ENCODE assay signal across 20 mouse cellular contexts in the genomic region with DNA sequence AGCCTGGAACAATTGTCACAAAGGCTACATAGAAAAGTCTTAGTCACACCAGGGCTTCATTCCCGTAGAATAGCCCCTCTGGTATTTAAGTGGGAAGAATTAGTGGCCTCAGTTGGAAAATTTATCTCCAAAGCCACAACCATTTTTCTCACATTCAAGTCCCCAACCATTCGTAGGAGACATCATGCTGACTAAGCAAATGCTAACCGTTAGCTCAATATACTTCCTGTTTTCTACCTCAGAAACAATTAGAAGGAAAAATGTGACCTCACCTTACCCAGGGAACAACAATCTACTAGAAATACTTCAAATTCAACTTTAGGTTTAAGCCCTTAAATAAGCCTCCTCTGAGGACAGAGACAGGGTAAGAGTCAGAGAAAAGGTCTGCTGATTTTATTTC.
"Had no signal": no experiment of that assay in that cellular context is flagged by ENCODE, and none has a peak within 500 bp of the region (broad histone marks: within the 10 kb centered on the region; RNA-seq: fewer than 3 reads in every experiment).

No protein-coding gene starts in this region.

- ATAC-seq: midbrain, embryonic 16.5 days had no signal

- DNase-seq: lung, embryonic 14.5 days; lung, postnatal 10 days; lung, postnatal 4 days; midbrain, embryonic 14.5 days; retina, postnatal 1 day; right cerebral cortex, adult 18-20 months; right cerebral cortex, postnatal 25 days; right cerebral cortex, postnatal 4 days; spleen, adult 18-20 months; thymus, adult 2 months; thymus, postnatal 25 days; thymus, postnatal 4 days had no signal

- H3K27ac ChIP-seq: midbrain, embryonic 10.5 days; midbrain, embryonic 12.5 days; neural tube, embryonic 13.5 days; neural tube, embryonic 15.5 days; stomach, embryonic 15.5 days; stomach, postnatal 0 days had no signal

- H3K4me3 ChIP-seq: midbrain, embryonic 10.5 days; midbrain, embryonic 12.5 days; myocyte; neural tube, embryonic 13.5 days; neural tube, embryonic 15.5 days; stomach, embryonic 15.5 days had no signal

- H3K4me1 ChIP-seq: stomach, embryonic 15.5 days had no signal

- H3K9me3 ChIP-seq: midbrain, embryonic 10.5 days; midbrain, embryonic 12.5 days; neural tube, embryonic 13.5 days; neural tube, embryonic 15.5 days; stomach, embryonic 15.5 days had no signal

- H3K36me3 ChIP-seq: midbrain, embryonic 10.5 days; midbrain, embryonic 12.5 days; neural tube, embryonic 15.5 days had no signal

- H3K27me3 ChIP-seq: midbrain, embryonic 12.5 days; neural tube, embryonic 13.5 days; neural tube, embryonic 15.5 days; stomach, embryonic 15.5 days had no signal

- H3K4me2 ChIP-seq: lung, embryonic 14.5 days; midbrain, embryonic 12.5 days; neural tube, embryonic 13.5 days; neural tube, embryonic 15.5 days; stomach, embryonic 15.5 days had no signal

- H3K9ac ChIP-seq: lung, embryonic 14.5 days; midbrain, embryonic 12.5 days; neural tube, embryonic 13.5 days; neural tube, embryonic 15.5 days; stomach, embryonic 15.5 days had no signal
